Mouse (Mus musculus) ES-Bruce4 (cell line): ENCODE data around the gene Actc1. TPM values are rescaled to one million over a fixed set of nuclear protein-coding genes. Genes with fewer than 3 reads are reported as not detected.

ENCODE experiments used
- H3K27ac ChIP-seq: 2 replicates; pipeline ENCODE4 v1.5.1; 2012; ENCODE audit warnings: low read length, inconsistent platforms; ENCODE audit not compliant: insufficient read depth
- H3K27me3 ChIP-seq: 2 replicates; pipeline ENCODE4 v1.6.1; 2012; ENCODE audit warnings: mild to moderate bottlenecking, low read length, inconsistent platforms; ENCODE audit not compliant: control insufficient read depth, poor library complexity, insufficient read depth, severe bottlenecking
- H3K36me3 ChIP-seq: 2 replicates; pipeline ENCODE4 v1.6.1; 2012; ENCODE audit warnings: inconsistent platforms, mild to moderate bottlenecking, low read length, moderate library complexity; ENCODE audit not compliant: control insufficient read depth, poor library complexity, insufficient read depth, severe bottlenecking
- H3K4me1 ChIP-seq: one replicate; pipeline ENCODE4 v1.8.1; 2011; ENCODE audit warnings: low read length; ENCODE audit not compliant: control insufficient read depth, insufficient read depth
- H3K4me3 ChIP-seq: 2 replicates; pipeline ENCODE4 v1.5.1; 2011; ENCODE audit warnings: low read depth, mild to moderate bottlenecking, low read length
- H3K9ac ChIP-seq: 2 replicates; pipeline ENCODE4 v1.6.1; 2012; ENCODE audit warnings: low read depth, mild to moderate bottlenecking, inconsistent platforms; ENCODE audit not compliant: poor library complexity, severe bottlenecking
- H3K9me3 ChIP-seq: replicated peaks from 2 replicates; pipeline ENCODE4 v1.6.1; 2012; ENCODE audit warnings: mild to moderate bottlenecking, low read length, inconsistent platforms; ENCODE audit not compliant: control insufficient read depth, poor library complexity, insufficient read depth, severe bottlenecking
- CTCF ChIP-seq: IDR thresholded peaks from one replicate; pipeline ENCODE4 v1.8.1; 2011; ENCODE audit warnings: low read depth, low read length
- EP300 ChIP-seq: IDR thresholded peaks from 2 replicates; pipeline ENCODE4 v1.6.1; 2011; ENCODE audit warnings: low read depth, low read length; ENCODE audit not compliant: insufficient read depth
- POLR2A ChIP-seq: IDR thresholded peaks from one replicate; pipeline ENCODE4 v1.8.1; 2011; ENCODE audit warnings: low read length; ENCODE audit not compliant: insufficient read depth
- polyA plus RNA-seq: library from polyadenylated mRNA; stranded (reverse); fragments of >200 nt; gene quantifications from 2 replicates; pipeline ENCODE4 v1.2.4, GENCODE M21; 2011; ENCODE audit warnings: low read depth; ENCODE audit not compliant: missing spikeins, insufficient read depth, insufficient read length

Gene Actc1
- polyA plus RNA-seq, 1 experiment = 1.4 TPM

- TF ChIP-seq POLR2A = no peak
- TF ChIP-seq EP300 = peak; percentile 83
- no peak for TF ChIP-seq CTCF
- Histone ChIP-seq H3K36me3 (no peaks in the 10 kb centered on the region), H3K27ac (no peak overlapping the region), H3K4me3 (no peak overlapping the region), H3K4me1 (no peaks in the 10 kb centered on the region), H3K9ac (no peak overlapping the region), H3K9me3 (no peaks in the 10 kb centered on the region), H3K27me3 (no peaks in the 10 kb centered on the region)
Measured at GRCm38 (mm10) chr2:114057303-114057853, 4.0 kb upstream of the Actc1 start.

DNA sequence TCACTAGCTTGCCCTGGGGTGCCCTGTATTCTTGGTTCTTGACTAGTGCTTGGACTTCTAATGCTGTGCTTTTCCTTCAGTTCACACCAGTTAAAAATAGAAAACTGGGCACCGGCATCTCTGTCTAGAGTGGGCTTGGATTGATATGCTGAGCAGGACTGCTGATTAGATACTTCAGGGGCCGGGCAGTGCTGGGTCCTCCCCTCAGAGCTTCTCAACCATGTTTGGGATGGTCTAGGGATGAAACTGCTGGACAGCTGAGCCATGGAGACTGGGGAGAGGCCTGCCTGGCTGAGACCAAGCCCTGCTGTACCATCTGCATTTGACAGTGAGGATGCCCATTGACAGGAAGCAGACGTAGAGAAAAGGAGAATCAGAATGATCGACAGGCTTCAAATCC lies 781 bp upstream of the Actc1 start:
- H3K27ac ChIP-seq = no peak overlapping the region
- H3K9me3 ChIP-seq = no peaks in the 10 kb centered on the region
- H3K4me1 ChIP-seq = no peaks in the 10 kb centered on the region
- H3K36me3 ChIP-seq = no peaks in the 10 kb centered on the region
- H3K4me3 ChIP-seq = no peak overlapping the region
- no peaks in the 10 kb centered on the region for H3K27me3 ChIP-seq
- H3K9ac ChIP-seq = no peak overlapping the region
- TF ChIP-seq CTCF (no peak), EP300 (no peak), POLR2A (no peak)

DNA sequence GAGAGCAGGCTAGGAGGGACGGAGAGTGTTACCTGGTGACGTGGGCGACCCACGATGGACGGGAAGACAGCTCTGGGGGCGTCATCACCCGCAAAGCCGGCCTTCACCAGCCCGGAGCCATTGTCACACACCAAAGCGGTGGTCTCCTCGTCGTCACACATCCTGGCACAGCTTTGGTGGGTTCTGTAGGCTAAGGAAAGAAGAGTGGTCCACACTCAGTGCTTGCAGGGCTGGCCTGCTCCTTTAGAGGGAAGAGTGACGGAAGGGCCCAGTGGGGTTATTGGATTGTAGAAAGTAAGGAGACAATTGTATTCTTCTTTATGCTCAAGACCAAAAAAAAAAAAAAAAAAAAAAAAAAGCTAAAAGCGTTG lies 1.5 kb downstream of the Actc1 start:
- no peaks in the 10 kb centered on the region for H3K9me3 ChIP-seq
- no peak overlapping the region for H3K27ac ChIP-seq
- H3K4me3 ChIP-seq = no peak overlapping the region
- no peaks in the 10 kb centered on the region for H3K36me3 ChIP-seq
- H3K27me3 ChIP-seq = no peaks in the 10 kb centered on the region
- H3K9ac ChIP-seq = no peak overlapping the region
- TF ChIP-seq EP300 = no peak
- no peak for TF ChIP-seq CTCF
- no peak for TF ChIP-seq POLR2A
- no peaks in the 10 kb centered on the region for H3K4me1 ChIP-seq

- H3K9me3 ChIP-seq = no peaks in the 10 kb centered on the region
- no peaks in the 10 kb centered on the region for H3K4me1 ChIP-seq
- no peak overlapping the region for H3K27ac ChIP-seq
Measured at GRCm38 (mm10) chr2:114051111-114051870, 2.1 kb downstream of the Actc1 start.

GRCm38 (mm10) chr2:114050150-114050549 lies 3.2 kb downstream of the Actc1 start:
- TF ChIP-seq POLR2A (no peak), EP300 (no peak), CTCF (no peak)
- Histone ChIP-seq H3K9me3 (no peaks in the 10 kb centered on the region), H3K27me3 (no peaks in the 10 kb centered on the region), H3K9ac (no peak overlapping the region), H3K36me3 (no peaks in the 10 kb centered on the region), H3K4me1 (no peaks in the 10 kb centered on the region), H3K4me3 (no peak overlapping the region), H3K27ac (no peak overlapping the region)

More at GRCm38 (mm10) chr2:114051111-114051870, 2.1 kb downstream of the Actc1 start:
- Histone ChIP-seq H3K9ac (no peak overlapping the region), H3K36me3 (no peaks in the 10 kb centered on the region), H3K27me3 (no peaks in the 10 kb centered on the region), H3K4me3 (no peak overlapping the region)
- TF ChIP-seq CTCF = no peak

DNA sequence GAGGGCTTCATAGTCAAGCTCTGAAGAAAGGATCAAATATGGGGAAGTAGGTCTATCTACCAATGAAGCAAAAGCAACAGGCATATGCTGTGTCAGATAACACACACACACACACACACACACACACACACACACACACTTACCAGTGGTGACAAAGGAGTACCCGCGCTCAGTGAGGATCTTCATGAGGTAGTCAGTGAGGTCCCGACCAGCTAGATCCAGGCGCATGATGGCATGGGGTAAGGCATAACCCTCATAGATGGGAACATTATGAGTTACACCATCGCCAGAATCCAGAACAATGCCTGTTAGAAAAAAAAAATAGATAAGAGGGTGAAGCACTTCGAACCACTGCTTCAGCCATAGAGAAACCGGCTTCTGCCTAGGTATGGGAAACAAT lies 4.0 kb downstream of the Actc1 start:
- no peaks in the 10 kb centered on the region for H3K36me3 ChIP-seq
- no peak overlapping the region for H3K27ac ChIP-seq
- H3K4me3 ChIP-seq = no peak overlapping the region
- H3K4me1 ChIP-seq = no peaks in the 10 kb centered on the region
- TF ChIP-seq EP300 = no peak
- TF ChIP-seq CTCF = no peak
- TF ChIP-seq POLR2A = no peak
- no peaks in the 10 kb centered on the region for H3K27me3 ChIP-seq
- no peak overlapping the region for H3K9ac ChIP-seq
- H3K9me3 ChIP-seq = no peaks in the 10 kb centered on the region
